Mouse (Mus musculus) erythroid progenitor cell, adult 5-6 weeks (primary cell): Measurements from ENCODE around the gene B3galnt1. TPM values are rescaled to one million over a fixed set of nuclear protein-coding genes. Genes with fewer than 3 reads are reported as not detected.

ENCODE experiments used
- ATAC-seq: replicated peaks from 2 replicates; pipeline ENCODE4 v1.8.0; 2016; ENCODE audit warnings: moderate number of reproducible peaks, mild to moderate bottlenecking, moderate TSS enrichment, inconsistent platforms; ENCODE audit not compliant: poor library complexity, low FRiP score, severe bottlenecking
- total RNA-seq, 2 experiments: library from RNA; stranded (forward) in 1 of 2; stranded (reverse) in 1 of 2; fragments of 150-400 nt in 1 of 2; fragments of 186-747, 209-891 nt in 1 of 2; gene quantifications; 2 replicates each; pipeline versions ENCODE4 v1.2.3 to v1.2.4; 2015 to 2017; ENCODE audit warnings: low replicate concordance in 2 of 2

The B3galnt1 gene
- total RNA-seq (2015; ENCODE audit: low replicate concordance) (4.0 TPM in 1 of 2 replicates, not detected in the other), total RNA-seq (2017; ENCODE audit: low replicate concordance) (0.15 TPM in 1 of 2 replicates, not detected in the other)

GRCm38 (mm10) chr3:69598261-69599165 is at the start of gene B3galnt1:
Gene B3galnt1 (minus strand): TSS chr3:69598960.
- ATAC-seq: no peak

- ATAC-seq: no peak
These were observed 35.8 kb upstream of the B3galnt1 start for GRCm38 (mm10) chr3:69634521-69634920.

- ATAC-seq: no peak
These were observed 35.1 kb upstream of the B3galnt1 start for GRCm38 (mm10) chr3:69633706-69634420.

- no peak for ATAC-seq
These were observed 28.3 kb upstream of the B3galnt1 start for GRCm38 (mm10) chr3:69626963-69627590.

- ATAC-seq: no peak
These were observed 27.6 kb upstream of the B3galnt1 start for GRCm38 (mm10) chr3:69626213-69626962.

GRCm38 (mm10) chr3:69624182-69624581 is 25.4 kb upstream of the B3galnt1 start:
- no peak for ATAC-seq

- ATAC-seq: no peak
These were observed 9.1 kb upstream of the B3galnt1 start for GRCm38 (mm10) chr3:69607909-69608308.

GRCm38 (mm10) chr3:69607468-69607867 is 8.7 kb upstream of the B3galnt1 start:
- ATAC-seq: no peak

GRCm38 (mm10) chr3:69606923-69607322 is 8.2 kb upstream of the B3galnt1 start:
- ATAC-seq: no peak

GRCm38 (mm10) chr3:69599166-69599500 is 373 bp upstream of the B3galnt1 start:
- no peak for ATAC-seq

- no peak for ATAC-seq
These were observed 944 bp downstream of the B3galnt1 start for GRCm38 (mm10) chr3:69597816-69598215.

GRCm38 (mm10) chr3:69597211-69597610 is 1.5 kb downstream of the B3galnt1 start:
- ATAC-seq: no peak

GRCm38 (mm10) chr3:69596116-69596515 is 2.6 kb downstream of the B3galnt1 start:
- ATAC-seq: no peak

- ATAC-seq: no peak
These were observed 4.7 kb downstream of the B3galnt1 start for GRCm38 (mm10) chr3:69594071-69594470.

- ATAC-seq: no peak
These were observed 5.3 kb downstream of the B3galnt1 start for GRCm38 (mm10) chr3:69593426-69593825.

- ATAC-seq: no peak
These were observed 10.5 kb downstream of the B3galnt1 start for GRCm38 (mm10) chr3:69588101-69588760.

GRCm38 (mm10) chr3:69583798-69584197 is 15.0 kb downstream of the B3galnt1 start:
- no peak for ATAC-seq

GRCm38 (mm10) chr3:69578791-69579190 is 20.0 kb downstream of the B3galnt1 start:
- ATAC-seq: no peak

- ATAC-seq: no peak
These were observed 22.0 kb downstream of the B3galnt1 start for GRCm38 (mm10) chr3:69576715-69577114.
